Mouse (Mus musculus): Measurements from ENCODE around the gene C130050O18Rik.

C130050O18Rik gene

GRCm38 (mm10) chr5:139427989-139428388 lies 22.9 kb downstream of the C130050O18Rik start:
- no peak for DNase-seq

GRCm38 (mm10) chr5:139429818-139430341 lies 24.8 kb downstream of the C130050O18Rik start:
- DNase-seq, result no peak

GRCm38 (mm10) chr5:139432333-139432732 lies 27.3 kb downstream of the C130050O18Rik start:
- DNase-seq, result no peak

GRCm38 (mm10) chr5:139432747-139433508 lies 27.8 kb downstream of the C130050O18Rik start:
- no peak for DNase-seq

- no peak for DNase-seq
Measured at GRCm38 (mm10) chr5:139433842-139434568, 28.9 kb downstream of the C130050O18Rik start.

- no peak for DNase-seq
Measured at GRCm38 (mm10) chr5:139434940-139435339, 29.9 kb downstream of the C130050O18Rik start.

GRCm38 (mm10) chr5:139437769-139438168 lies 32.7 kb downstream of the C130050O18Rik start:
- DNase-seq, result no peak

- DNase-seq, result no peak
Measured at GRCm38 (mm10) chr5:139438440-139438839, 33.4 kb downstream of the C130050O18Rik start.

GRCm38 (mm10) chr5:139440451-139440850 lies 35.4 kb downstream of the C130050O18Rik start:
- peak; percentile 65 for DNase-seq

GRCm38 (mm10) chr5:139440926-139441725 lies 36.0 kb downstream of the C130050O18Rik start:
- DNase-seq, result peak; percentile 69

- DNase-seq, result no peak
Measured at GRCm38 (mm10) chr5:139441726-139442018, 36.6 kb downstream of the C130050O18Rik start.

GRCm38 (mm10) chr5:139442428-139442827 lies 37.3 kb downstream of the C130050O18Rik start:
- peak; percentile 52 for DNase-seq

GRCm38 (mm10) chr5:139442962-139443361 lies 37.9 kb downstream of the C130050O18Rik start:
- no peak for DNase-seq

- no peak for DNase-seq
Measured at GRCm38 (mm10) chr5:139445258-139445657, 40.2 kb downstream of the C130050O18Rik start.

- DNase-seq, result no peak
Measured at GRCm38 (mm10) chr5:139448025-139448424, 42.9 kb downstream of the C130050O18Rik start.

- peak; percentile 63 for DNase-seq
Measured at GRCm38 (mm10) chr5:139449161-139449791, 44.2 kb downstream of the C130050O18Rik start.

- no peak for DNase-seq
Measured at GRCm38 (mm10) chr5:139449926-139450325, 44.8 kb downstream of the C130050O18Rik start.

- no peak for DNase-seq
Measured at GRCm38 (mm10) chr5:139453031-139453430, 48.0 kb downstream of the C130050O18Rik start.

GRCm38 (mm10) chr5:139455166-139455565 lies 50.1 kb downstream of the C130050O18Rik start:
- DNase-seq, result no peak

GRCm38 (mm10) chr5:139457241-139457640 lies 52.2 kb downstream of the C130050O18Rik start:
- no peak for DNase-seq

- DNase-seq, result no peak
Measured at GRCm38 (mm10) chr5:139459938-139460337, 54.9 kb downstream of the C130050O18Rik start.

- peak; percentile 97 for DNase-seq
Measured at GRCm38 (mm10) chr5:139460384-139461067, 55.4 kb downstream of the C130050O18Rik start, which contains the start of gene 3110082I17Rik. TSS of gene 3110082I17Rik (minus strand) at chr5:139460527.
